Mouse (Mus musculus) cerebellum, postnatal 14 days (tissue): Measurements from ENCODE around the gene Bpifb5.
"Not testable (repeated sequence)": the region's sequence is repeated elsewhere in the genome, so short reads cannot be mapped to it uniquely, and the experiment has no call there.

Experiments
- DNase-seq, 2 experiments: peaks; one replicate each; pipeline ENCODE4 v3.0.0; 2021; ENCODE audit warnings: mixed read lengths in 2 of 2

The Bpifb5 gene

DNA sequence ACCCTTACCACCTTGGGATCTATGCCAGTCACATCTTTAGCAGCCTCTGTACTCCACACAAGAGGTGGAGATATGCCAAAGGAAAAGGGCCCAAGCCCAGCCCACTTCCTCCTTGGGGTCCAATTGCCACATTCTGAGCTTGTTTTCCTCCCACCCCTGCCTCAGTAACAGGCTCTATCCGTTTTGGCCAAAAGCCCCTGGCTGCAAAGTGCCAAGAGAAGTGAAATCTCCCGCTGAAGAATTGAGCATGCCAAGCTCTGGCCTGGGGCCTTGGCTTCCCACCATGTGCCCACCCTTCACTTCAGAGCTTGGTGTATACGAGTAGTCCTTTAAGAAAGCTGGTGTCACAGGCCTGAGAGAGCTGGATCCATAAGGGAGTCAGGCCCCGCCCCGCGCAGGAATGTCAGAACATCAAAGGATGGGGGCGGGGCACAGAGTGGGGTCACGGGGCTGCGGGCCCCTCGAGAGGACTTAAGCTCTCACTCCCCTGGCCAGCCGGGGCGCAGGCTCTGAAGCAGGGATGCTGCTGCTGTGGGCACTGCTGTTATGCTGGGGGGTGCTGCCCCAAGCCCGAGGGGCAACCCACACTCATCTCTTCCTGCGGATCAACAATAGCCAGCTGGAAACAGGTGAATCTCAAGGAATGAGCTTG, at the start of gene Bpifb5:
Bpifb5 (plus strand) TSS at position 478 of the 652 bp plus-strand sequence.
- peak; percentile 70 to 81 for DNase-seq

DNA sequence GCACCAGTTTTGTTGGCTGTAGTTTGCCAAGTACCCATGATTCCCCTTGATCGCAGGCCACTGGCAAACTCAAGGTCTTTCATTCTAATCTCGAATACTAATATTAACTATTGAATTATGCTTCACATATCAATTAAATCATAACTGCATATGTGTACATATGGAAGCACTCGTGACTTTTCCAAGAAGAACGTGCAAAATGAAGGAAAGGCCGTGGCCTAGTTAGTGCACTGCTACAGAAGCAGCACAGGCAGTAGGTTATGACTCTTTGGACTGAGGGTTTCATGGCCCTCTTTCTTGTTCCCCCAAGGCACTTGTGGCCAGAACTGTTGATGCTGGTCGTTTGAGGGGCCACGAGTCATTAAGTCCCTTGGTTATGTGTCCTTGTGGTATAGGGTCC, 41.6 kb upstream of the Bpifb5 start:
- DNase-seq = not testable (repeated sequence)

DNA sequence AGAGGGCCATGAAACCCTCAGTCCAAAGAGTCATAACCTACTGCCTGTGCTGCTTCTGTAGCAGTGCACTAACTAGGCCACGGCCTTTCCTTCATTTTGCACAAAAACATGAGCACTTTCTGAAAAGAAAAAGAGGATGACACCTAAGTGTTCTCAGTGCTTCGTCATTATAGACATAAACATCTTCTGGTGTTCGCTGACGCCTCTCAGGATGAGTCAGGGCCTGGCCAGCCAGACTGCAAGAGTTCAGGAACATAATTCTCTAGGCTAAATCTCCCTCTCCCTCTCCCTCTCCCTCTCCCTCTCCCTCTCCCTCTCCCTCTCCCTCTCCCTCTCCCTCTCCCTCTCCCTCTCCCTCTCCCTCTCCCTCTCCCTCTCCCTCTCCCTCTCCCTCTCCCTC, 40.5 kb upstream of the Bpifb5 start:
- DNase-seq = not testable (repeated sequence)

DNA sequence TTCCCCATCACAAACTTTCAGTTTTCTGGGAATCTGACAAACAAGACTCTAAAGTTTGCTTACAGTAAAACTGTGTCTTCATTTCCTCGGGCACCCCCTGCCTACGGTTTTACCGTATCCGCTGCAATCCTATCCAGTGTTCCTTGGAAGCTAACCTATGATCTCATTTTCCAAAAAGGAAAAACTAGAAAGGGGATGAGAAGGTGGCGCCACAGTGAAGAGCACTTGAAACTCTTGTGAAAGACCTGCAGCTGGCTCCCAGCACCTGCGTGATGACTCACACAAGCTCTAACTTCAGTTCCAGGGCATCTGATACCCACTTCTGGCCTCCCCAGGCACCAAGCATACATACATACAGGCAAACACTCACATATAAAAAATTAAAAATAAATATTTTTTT, 38.2 kb upstream of the Bpifb5 start:
- no peak for DNase-seq

DNA sequence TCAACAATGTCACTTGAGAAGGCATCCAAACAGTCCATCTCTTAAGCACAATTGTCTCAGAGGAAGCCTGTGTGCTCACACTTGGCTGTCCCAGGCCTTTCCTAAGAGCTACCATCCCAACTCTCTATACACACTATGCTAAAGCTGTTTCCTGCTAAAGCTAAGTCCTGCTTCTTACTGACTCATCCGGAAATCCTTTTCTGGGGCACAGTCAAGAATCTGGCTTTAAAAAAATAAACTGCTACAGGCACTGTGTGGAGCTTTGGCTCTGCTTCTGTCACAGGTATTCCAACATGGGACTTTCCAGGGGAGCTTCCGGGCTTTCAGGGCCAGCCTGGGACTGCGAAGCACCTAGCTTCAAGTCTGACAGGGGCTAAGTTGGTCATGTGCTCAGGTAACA, 37.8 kb upstream of the Bpifb5 start:
- DNase-seq = no peak

DNA sequence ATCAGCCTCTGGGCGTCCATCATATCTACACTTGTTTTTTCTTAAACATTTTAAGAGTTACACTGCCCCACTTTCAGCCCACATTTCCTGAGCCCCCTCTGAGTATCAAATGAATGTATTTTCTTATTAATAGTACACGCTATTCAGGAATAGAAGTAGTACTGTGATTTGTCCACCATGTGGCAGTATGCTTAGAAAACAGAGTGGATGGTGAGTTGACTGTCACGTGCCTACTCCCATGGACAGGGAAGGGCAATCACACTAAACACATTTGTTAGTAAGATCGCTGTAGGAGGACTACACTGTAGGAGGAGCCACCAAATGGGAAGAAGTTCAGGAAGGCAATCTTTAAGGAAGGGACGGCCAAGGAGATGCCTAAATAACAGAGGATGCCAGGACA, 36.1 kb upstream of the Bpifb5 start:
- no peak for DNase-seq

DNA sequence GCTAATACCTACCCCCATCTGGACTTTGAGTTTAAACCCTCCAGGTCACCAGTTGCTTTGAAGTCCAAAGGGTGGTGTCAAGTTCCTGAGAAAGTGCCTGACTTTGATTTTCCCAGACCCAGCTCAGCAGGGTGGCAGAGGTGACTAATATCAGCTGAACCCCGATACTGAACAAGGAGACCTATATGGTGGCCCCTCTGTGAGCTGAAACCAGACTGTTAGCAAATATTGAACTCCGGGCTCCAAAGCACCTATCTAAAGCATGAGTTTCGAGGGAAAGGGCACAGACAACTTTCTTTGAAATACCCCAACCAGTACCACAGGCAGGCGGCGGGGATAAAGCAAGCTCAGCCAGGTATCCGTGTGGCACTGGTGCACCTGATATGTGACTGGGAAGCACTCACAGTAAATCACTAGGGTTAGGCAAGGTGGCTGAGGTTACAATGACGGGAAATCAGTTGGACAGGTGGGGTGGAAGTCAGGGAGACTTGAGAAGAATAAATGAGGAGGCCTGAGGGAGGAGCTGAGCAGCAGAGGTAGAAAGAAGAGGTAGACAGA, 33.6 kb upstream of the Bpifb5 start:
- DNase-seq = no peak

DNA sequence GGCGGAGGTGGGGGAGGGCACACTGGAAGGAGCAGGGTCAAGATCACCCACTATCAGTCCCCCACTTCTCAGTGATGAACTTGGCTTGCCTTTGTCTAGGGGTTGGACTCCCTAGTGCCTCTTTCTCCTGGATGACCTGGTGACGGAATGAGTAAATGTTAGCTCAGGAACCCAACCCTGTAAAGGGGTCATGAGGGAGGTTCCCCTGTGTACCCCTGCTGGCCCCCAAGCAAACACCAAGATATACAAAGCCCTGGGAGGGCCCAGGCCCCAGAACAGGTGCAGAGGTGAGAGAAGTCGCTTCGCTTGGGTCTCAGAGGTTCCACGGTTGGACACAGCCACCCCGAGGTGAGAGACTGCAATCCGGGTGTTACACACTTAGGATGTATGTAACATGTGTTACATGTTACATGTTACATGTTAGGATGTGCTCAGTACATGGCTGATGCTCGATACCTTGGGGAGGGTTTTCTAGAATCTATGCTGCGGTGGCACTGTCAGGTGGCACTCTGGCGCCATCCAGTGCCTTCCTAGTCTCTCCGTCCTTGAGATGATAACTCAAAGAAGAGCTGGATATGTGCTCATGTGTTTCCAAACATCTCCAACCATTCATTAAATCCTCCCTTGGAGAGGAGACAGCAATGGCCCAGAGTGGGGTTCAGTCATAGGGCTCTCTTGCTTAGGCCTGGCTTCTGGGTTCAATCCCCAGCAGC, 32.8 kb upstream of the Bpifb5 start, which contains the start of gene Bpifb1:
Bpifb1 (plus strand) TSS at position 273 of the 713 bp plus-strand sequence.
- DNase-seq = peak in 1 of 2 experiments; percentile 28

DNA sequence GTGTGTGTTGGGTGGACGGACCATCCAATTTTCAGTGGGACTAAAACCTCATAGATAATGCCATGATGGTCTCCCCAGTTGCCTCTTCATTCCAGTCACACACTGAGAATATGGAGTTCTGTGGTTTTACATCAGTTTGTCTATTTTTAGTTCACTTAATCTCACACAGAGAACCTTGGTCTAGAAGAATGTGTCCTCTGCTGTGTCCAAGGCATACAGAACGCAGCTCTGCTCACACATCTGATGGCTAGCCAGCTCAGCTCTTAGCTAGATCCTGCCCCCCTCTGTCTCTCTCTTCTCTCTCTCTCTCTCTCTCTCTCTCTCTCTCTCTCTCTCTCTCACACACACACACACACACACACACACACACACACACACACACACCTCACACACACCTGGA, 31.4 kb upstream of the Bpifb5 start:
- no peak for DNase-seq

DNA sequence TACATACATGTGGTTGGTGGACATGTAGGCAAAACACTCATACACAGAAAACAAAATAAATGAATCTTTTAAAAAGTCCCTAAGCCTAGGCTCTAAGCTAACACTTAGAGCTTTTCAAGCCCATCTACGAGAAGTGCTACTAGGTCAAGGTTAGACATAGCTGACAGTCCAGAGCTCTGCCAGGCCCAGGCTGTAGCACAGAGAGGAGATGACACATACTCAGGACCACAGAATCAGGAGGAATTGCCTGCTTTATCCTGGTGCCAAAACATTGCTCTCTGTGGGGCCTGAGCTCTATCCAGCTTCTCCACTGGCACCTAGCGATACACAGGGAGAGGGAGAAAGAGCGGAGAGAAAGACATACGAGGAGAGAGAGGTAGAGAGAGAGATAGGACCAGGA, 30.5 kb upstream of the Bpifb5 start:
- DNase-seq = no peak

DNA sequence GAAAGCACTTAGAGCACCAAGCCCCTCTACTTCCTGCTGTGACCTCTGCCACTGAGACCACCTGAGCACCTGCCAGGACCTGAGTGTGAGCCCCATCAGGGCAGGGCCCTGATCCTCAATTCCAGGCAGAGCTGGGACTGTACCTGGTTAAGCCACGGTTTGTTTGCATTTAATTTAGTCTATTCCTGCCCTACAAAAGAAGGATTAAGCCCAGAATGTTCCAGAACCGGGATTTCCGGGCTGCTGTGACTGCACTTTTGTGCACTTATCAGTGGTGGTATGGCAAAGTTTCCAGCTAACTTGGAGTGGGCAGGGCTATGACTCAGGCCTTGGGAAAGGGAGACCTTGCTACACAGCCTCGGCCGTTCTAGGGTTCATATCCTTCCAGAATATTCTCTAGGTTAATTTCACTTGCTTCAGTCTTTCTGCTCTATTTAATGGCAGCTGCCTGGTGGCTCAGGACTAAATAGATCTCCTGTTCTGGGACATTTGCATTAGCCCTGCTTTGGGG, 29.5 kb upstream of the Bpifb5 start:
- no peak for DNase-seq

DNA sequence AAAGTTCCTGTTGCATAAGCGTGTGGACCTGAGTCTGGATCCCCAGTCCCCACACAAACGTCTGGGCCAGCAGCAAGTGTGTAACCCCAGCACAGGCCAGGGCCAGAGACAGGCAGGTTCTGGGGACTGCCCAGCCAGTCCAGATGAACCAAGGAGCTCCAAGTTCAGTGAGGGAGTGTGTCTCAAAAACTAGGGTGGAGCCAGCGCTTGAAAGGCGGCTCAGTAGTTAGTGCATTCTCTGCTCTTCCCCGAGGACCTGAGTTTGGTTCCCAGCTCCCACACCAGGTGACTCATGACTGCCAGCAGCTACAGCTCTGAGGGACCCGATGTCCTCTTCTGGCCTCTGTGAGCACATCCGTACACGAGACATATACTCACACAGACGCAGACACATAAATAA, 26.5 kb upstream of the Bpifb5 start:
- DNase-seq = no peak

DNA sequence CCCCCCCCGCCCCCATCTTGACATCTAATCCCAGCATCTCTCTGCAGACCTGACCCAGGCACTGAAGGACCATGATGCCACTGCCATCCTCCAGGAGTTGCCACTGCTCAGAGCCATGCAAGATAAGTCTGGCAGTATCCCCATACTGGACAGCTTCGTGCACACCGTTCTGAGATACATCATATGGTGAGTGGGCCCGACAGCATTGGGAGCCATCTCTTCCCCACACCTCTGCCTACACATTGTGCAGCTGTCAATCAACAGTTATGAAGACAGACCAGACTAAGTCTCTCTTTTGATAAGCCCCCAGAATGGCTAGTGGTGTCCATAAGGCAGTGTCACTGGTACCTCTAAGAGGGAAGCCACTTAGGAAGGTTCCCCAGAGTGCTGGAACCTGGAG, 18.9 kb upstream of the Bpifb5 start:
- DNase-seq = no peak

DNA sequence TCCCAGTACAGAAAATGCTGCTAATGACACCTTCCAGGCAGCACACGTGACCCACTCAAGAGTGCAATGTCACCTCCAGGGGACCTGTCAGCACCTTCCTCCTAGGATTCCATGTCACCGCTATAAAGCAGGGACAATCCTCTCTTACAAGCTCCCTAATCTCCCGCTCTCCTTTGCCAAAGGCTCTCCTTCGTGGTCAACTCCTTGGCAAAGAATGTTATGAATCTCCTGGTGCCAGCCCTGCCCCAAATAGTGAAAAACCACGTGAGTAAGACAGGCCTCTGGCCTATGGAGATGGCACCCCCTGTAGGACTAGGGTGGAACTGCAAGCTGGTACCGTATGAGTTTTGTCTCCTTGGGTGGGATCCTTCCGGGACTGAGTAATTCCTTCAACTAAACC, 16.6 kb upstream of the Bpifb5 start:
- peak in 1 of 2 experiments; percentile 71 for DNase-seq

DNA sequence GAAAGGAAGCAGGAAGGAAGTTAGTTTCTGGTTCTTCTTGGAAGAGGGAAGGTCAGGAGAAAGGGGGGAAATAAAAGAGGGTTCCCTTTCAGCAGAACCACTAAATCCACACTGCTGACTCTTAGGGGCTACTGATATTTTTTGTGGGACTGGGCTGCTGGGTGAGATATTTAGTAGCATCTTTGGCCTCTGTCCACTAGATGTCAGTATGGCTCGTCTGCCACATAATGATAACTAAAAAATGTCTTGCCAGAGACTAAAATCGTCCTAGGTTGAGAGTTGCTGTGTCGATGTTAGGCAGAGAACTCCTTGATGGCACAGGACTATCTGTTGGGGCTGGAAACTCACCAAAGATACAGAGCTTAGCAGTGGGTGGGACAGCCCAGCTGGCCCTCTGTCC, 14.4 kb upstream of the Bpifb5 start:
- peak; percentile 52 to 56 for DNase-seq

DNA sequence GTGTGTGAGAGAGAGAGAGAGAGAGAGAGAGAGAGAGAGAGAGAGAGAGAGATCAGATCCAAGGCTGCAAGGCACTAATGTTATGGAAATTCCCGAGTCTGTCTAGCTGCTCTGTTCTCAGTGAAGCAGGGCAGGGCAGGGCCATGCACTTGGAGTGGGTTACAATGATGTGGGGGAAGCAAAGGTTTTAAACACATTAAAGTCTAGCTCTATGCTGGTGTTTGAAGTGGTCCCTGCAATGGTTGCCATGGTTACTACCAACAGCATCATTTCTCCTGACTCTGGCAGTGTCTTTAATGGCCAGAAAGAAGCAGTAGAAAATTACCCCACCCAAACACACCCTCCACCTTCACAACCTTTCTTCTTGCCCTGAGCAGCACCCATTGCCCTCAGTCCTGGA, 12.4 kb upstream of the Bpifb5 start:
- no peak for DNase-seq

DNA sequence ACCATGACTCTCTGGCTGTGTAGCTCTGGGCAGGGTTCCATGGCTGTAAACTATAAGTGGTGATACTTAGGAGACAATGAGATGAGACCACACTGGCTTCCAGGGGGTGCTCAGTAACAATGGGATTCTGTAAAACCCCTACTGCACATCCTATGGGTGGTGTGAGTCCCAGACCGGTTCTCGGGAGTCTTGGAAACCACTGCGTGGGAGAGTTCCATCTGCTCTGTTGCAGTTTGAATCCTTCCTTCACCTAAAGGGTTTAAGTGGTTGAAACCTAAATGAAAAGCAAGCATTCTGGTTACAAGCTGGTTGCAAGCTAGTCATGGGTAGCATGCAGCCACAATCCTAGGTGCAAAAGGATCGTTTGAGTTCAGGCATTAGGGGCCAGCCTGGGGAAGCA, 11.7 kb upstream of the Bpifb5 start:
- DNase-seq = no peak

DNA sequence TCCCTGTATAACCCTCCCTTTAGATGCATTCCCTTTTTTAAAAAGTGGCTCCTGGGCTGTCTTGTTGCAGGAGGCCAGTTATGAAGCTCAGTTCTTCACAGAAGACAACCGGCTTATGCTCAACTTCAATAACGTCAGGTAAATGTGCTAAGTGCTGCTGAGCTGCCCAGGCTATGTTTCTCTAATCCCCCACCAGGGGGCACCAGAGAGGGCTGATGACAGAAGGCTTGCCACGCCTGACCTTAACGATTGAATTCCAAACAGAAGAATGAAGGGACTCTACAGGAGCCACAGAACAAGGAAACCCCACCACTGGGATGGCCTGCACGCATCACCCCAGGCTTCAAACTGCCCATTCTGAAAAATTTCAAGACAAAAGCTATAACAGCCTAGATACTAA, 8.4 kb upstream of the Bpifb5 start:
- peak; percentile 93 to 94 for DNase-seq

DNA sequence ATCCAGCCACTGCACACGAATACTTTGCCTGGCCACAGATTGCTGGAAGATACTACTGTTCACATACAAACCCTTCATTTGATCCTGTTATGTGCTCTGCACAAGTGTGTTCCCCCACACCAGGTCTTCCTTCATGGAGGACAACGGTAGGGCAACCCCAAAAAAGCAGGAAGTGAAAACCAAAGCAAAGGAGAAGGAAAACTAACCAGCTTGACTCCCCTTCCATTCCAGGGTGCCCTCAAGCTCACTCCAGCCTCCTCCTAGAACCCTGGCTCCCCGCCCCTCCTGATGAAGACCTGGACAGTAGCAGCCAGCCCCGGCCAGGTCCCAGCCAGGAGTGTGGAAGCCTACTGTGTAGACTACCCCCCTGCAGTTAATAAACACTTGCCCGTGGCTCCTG, 3.6 kb upstream of the Bpifb5 start:
- no peak for DNase-seq

DNA sequence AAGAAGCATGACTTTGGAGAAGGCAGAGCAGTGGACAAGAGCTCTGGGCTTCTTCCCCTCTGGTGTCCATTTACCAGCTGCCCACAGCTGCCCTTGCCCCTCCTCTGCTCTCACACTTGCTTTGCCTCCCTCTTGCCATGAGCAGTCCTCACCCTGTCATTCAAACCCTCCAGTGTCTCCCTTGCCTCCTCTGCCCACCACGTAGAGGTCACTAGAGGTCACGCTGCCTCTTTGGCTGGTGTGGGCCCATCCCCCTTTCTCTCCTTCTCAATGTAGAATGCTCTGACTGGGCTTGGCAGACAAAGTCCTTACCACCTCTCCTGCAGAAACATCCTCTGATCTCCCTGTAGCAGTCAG, 353 bp downstream of the Bpifb5 start:
- no peak for DNase-seq

DNA sequence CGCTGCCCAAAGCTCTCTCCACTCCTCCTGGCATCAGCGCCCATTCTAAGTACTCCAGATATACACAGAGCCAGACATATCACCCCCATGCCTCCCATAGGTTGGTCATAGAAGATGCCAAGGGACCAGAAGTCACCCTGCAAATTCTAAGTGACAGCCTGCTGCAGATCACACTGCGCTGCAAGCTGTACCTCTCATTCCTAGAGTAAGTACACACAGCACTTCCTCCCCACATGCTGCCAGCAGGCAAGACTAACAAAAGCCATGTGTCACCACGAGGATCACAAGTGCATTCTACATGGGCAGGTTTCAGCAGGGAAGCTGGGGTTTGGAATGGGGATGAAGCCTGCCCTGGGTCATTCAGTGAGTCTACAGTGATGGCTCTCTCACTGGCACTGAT, 3.4 kb downstream of the Bpifb5 start:
- peak; percentile 68 to 69 for DNase-seq

DNA sequence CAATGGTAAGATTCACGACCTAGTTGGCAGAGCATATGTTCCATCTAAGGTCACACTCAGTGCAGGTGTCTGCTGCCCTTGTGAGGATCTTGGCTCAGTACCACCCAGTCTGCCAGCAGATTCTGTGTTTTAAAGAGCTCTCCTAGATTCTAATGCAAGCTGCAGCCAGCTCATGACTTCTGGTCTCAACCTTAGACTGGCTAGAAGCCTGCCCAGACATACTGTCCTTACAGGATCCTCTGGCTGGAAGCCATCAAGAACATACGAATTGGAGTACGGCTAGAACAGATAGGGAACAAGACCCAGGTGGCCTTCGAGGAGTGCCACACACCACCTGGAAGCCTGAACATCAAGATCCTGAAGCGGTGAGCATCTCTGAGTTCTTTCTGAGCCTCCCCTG, 4.3 kb downstream of the Bpifb5 start:
- DNase-seq = peak; percentile 61 to 73

DNA sequence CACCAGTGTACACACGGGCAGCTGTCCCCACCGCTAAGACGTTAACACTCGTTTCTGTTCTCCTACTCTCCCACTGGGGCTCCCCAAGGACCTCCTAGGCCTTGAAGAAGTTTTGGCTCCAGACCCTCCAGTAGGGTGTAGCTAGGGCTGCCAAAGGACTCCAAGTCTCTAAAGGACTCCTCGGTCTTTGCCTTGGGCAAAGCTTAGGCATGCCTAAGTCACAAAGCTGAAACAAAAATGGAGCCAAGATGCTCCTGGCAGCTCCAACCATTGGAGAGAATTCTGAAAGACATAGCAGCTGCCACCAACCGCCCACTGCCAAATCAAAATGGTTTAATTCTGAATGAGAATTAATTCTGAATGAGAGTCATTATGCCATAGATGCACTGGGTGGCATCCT, 9.9 kb downstream of the Bpifb5 start:
- DNase-seq = peak; percentile 80 to 84

DNA sequence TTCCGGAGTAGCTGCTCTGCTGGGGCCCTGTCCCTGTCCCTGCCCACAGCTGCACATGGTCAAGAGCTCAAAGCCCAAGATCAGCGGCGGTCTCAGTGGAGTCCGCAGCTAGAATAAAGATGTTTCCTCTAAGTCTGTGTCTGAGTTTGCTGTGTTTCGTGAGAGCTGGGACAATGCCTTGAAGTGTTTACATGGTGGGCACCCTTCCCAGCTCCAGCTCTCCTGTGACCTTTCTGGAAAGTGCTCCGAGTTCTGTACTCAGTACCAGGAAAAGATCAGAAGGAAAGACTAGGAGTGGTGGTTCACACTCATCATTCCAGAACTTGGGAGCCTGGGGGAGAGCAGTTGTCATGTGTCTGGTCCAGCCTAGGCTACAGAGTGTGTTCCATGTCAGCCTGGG, 17.2 kb downstream of the Bpifb5 start:
- peak in 1 of 2 experiments; percentile 4 for DNase-seq
